Mouse (Mus musculus) forebrain, embryonic 15.5 days (tissue): ENCODE data around the gene Maml3. TPM values are rescaled to one million over a fixed set of nuclear protein-coding genes. Genes with fewer than 3 reads are reported as not detected.

Source experiments
- ATAC-seq: fragments of 200-750 bp; cut with Nextera tagmentation; replicated peaks from 2 replicates; pipeline ENCODE4 v1.8.0; 2017; ENCODE audit warnings: mild to moderate bottlenecking, moderate TSS enrichment, moderate library complexity
- H3K27ac ChIP-seq: fragments of 300-500 bp; sonication (generic); replicated peaks from 2 replicates; pipeline ENCODE4 v1.5.1; 2015; ENCODE audit warnings: mild to moderate bottlenecking, inconsistent platforms
- H3K27me3 ChIP-seq: fragments of 300-500 bp; sonication (generic); 2 replicates; pipeline ENCODE4 v1.6.1; 2015; ENCODE audit warnings: inconsistent platforms
- H3K36me3 ChIP-seq: fragments of 300-500 bp; sonication (generic); 2 replicates; pipeline ENCODE4 v1.6.1; 2015; ENCODE audit warnings: mild to moderate bottlenecking, inconsistent platforms
- H3K4me1 ChIP-seq: fragments of 300-500 bp; sonication (generic); 2 replicates; pipeline ENCODE4 v1.6.1; 2015; ENCODE audit warnings: inconsistent platforms
- H3K4me2 ChIP-seq: fragments of 300-500 bp; sonication (generic); replicated peaks from 2 replicates; pipeline ENCODE4 v1.6.1; 2015; ENCODE audit warnings: mild to moderate bottlenecking, inconsistent platforms
- H3K4me3 ChIP-seq: fragments of 300-500 bp; sonication (generic); 2 replicates; pipeline ENCODE4 v1.5.1; 2015; ENCODE audit warnings: mild to moderate bottlenecking, inconsistent platforms
- H3K9ac ChIP-seq: fragments of 300-500 bp; sonication (generic); replicated peaks from 2 replicates; pipeline ENCODE4 v1.6.1; 2015; ENCODE audit warnings: mild to moderate bottlenecking, inconsistent platforms
- H3K9me3 ChIP-seq: fragments of 300-500 bp; sonication (generic); 2 replicates; pipeline ENCODE4 v1.6.1; 2016; ENCODE audit warnings: inconsistent platforms
- WGBS: fragments of 180-500 bp; shearing (Covaris S2); methylation state at CpG from one replicate; pipeline ENCODE4 v1.1.7; 2015; ENCODE audit warnings: mixed read lengths; 5-methylcytosine and 5-hydroxymethylcytosine counted together
- polyA plus RNA-seq: library from polyadenylated mRNA; unstranded; fragments of >200 nt; fragmentation: Nextera tagmentation; extraction: Ambion mirVana; gene quantifications from 2 replicates; pipeline ENCODE4 v1.2.1, GENCODE M21; 2015

Maml3 gene
- polyA plus RNA-seq = 4.9 and 5.3 TPM in 2 replicates

GRCm38 (mm10) chr3:52104636-52105151, at the start of gene Maml3:
Gene Maml3 (minus strand): TSS chr3:52105076.
- Histone ChIP-seq H3K27ac (peak within 1 kb of the TSS; percentile 100), H3K27me3 (no peaks in the 10 kb centered on the region), H3K4me1 (peaks cover 12% of the 10 kb centered on the region; the same call in 1 of the 2 replicates), H3K4me2 (peak within 1 kb of the TSS; percentile 87), H3K36me3 (no peaks in the 10 kb centered on the region), H3K9ac (peak within 1 kb of the TSS; percentile 91), H3K4me3 (peak within 1 kb of the TSS; percentile 64), H3K9me3 (no peaks in the 10 kb centered on the region)
- under 1% methylated on average over 43 of the region's 49 CpGs for WGBS
- peak; percentile 40 for ATAC-seq

DNA sequence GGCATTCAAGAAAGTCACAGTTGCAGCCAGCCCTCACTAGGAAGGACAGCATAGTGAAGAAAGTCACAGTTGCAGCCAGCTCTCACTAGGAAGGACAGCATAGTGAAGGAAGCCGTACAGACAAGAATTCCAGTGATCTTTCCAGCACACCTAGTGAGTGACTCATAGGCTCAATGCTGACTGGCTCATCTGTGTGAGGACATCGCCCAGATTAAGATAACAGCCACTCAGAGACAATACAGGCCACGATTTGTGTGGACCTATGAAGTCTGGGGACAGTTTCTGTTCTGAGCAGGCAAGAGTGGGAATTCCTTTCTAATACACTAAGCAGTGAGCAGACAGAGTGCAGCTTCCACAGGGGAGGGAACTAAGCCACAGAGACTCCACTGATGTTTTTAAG, 46.3 kb upstream of the Maml3 start:
- Histone ChIP-seq H3K27me3 (no peaks in the 10 kb centered on the region), H3K4me1 (no peaks in the 10 kb centered on the region), H3K36me3 (no peaks in the 10 kb centered on the region), H3K4me3 (no peak overlapping the region), H3K9me3 (0 out of 2 replicates have a peak, but pooled peaks cover 3% of the 10 kb centered on the region), H3K4me2 (no peak overlapping the region), H3K9ac (no peak overlapping the region), H3K27ac (no peak overlapping the region)
- ATAC-seq = no peak
- 78% methylated on average over 3 of the region's 3 CpGs for WGBS

GRCm38 (mm10) chr3:52148301-52148700, 43.4 kb upstream of the Maml3 start:
- Histone ChIP-seq H3K4me3 (no peak overlapping the region), H3K27me3 (no peaks in the 10 kb centered on the region), H3K36me3 (no peaks in the 10 kb centered on the region), H3K4me1 (no peaks in the 10 kb centered on the region), H3K4me2 (no peak overlapping the region), H3K9ac (no peak overlapping the region), H3K27ac (no peak overlapping the region), H3K9me3 (no peaks in the 10 kb centered on the region)
- 68% methylated on average over 4 of the region's 4 CpGs for WGBS
- ATAC-seq = no peak

DNA sequence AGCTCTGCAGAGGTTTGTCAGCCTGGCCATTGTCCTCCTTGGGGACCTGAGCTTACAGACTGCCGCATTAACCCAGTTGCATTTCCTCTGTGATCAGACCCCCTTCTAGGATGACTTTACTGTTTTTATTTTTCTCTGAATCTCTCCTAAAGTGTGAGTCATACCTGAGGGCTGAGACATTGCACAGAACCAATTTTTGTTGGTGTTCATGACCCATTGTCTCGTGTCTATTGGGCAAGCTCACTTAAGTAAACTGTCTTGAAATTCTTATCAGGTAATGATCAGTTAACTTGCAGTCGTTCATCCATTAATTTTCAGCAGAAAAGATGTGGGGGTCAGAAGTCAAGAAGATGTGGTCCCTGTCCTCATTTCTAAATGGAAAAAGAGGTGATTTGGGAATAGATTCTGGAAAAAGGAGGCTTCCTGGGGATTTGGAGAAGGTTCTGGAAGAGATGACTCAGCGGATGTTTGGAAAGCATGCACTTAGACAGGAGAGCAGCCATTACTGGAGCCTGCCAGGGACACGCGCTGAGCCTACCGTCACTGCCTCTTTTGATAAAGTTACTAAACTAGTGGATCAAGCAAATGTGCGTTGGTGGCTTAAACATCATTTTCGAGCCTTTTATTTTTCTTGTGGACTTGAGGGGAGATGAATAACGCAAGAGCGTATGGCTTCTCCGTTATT, 40.0 kb upstream of the Maml3 start:
- WGBS = 92% methylated on average over 12 of the region's 12 CpGs
- H3K27ac ChIP-seq = no peak overlapping the region
- no peaks in the 10 kb centered on the region for H3K27me3 ChIP-seq
- no peak overlapping the region for H3K4me2 ChIP-seq
- peaks cover 9% of the 10 kb centered on the region for H3K4me1 ChIP-seq
- H3K9ac ChIP-seq = no peak overlapping the region
- ATAC-seq = no peak
- no peak overlapping the region for H3K4me3 ChIP-seq
- H3K36me3 ChIP-seq = no peaks in the 10 kb centered on the region
- H3K9me3 ChIP-seq = no peaks in the 10 kb centered on the region

- H3K27ac ChIP-seq = no peak overlapping the region
- 90% methylated on average over 7 of the region's 7 CpGs for WGBS
- no peak overlapping the region for H3K4me2 ChIP-seq
- no peaks in the 10 kb centered on the region for H3K27me3 ChIP-seq
- H3K4me1 ChIP-seq = peaks cover 10% of the 10 kb centered on the region
- H3K9me3 ChIP-seq = no peaks in the 10 kb centered on the region
- no peaks in the 10 kb centered on the region for H3K36me3 ChIP-seq
- H3K4me3 ChIP-seq = no peak overlapping the region
- no peak overlapping the region for H3K9ac ChIP-seq
- no peak for ATAC-seq
Measured at GRCm38 (mm10) chr3:52143017-52143416, 38.1 kb upstream of the Maml3 start.

- Histone ChIP-seq H3K4me3 (no peak overlapping the region), H3K36me3 (no peaks in the 10 kb centered on the region), H3K4me1 (peaks cover 10% of the 10 kb centered on the region), H3K27ac (no peak overlapping the region; the same call in 1 of the 2 replicates), H3K9me3 (no peaks in the 10 kb centered on the region), H3K4me2 (no peak overlapping the region), H3K9ac (no peak overlapping the region), H3K27me3 (no peaks in the 10 kb centered on the region)
- ATAC-seq = peak; percentile 69; the same call in 1 of the 2 replicates
- WGBS = 53% methylated on average over 16 of the region's 16 CpGs
Measured at GRCm38 (mm10) chr3:52140162-52140561, 35.3 kb upstream of the Maml3 start.

- no peaks in the 10 kb centered on the region for H3K4me1 ChIP-seq
- H3K9me3 ChIP-seq = no peaks in the 10 kb centered on the region
- ATAC-seq = no peak
- no peak overlapping the region for H3K27ac ChIP-seq
- WGBS = 76% methylated on average over 3 of the region's 3 CpGs
- H3K4me2 ChIP-seq = no peak overlapping the region
- no peak overlapping the region for H3K9ac ChIP-seq
- H3K36me3 ChIP-seq = no peaks in the 10 kb centered on the region
- H3K4me3 ChIP-seq = no peak overlapping the region
- no peaks in the 10 kb centered on the region for H3K27me3 ChIP-seq
Measured at GRCm38 (mm10) chr3:52125421-52125820, 20.5 kb upstream of the Maml3 start.

DNA sequence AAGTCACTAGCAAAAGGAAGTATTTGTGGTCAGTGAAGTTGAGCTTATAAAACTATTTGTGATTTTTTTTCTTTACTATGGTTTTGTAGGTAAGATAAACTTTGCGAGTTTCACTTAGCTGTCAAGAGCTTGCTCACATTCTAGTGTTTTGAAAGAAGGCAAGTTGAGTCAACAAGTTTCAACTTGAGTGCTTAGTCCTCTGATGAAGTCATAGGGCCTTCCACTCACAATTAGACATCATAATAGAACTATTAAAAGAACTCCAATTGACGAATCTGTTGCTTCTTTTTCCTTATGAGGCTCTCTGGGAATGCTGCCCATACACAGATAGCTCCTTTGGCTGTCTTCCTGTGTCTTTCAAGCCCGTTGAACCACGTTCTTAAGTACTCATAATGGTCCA, 16.0 kb upstream of the Maml3 start:
- WGBS = 56% methylated on average over 4 of the region's 4 CpGs
- H3K9ac ChIP-seq = no peak overlapping the region
- no peak overlapping the region for H3K27ac ChIP-seq
- H3K4me1 ChIP-seq = no peaks in the 10 kb centered on the region
- no peak overlapping the region for H3K4me2 ChIP-seq
- H3K9me3 ChIP-seq = no peaks in the 10 kb centered on the region
- H3K36me3 ChIP-seq = no peaks in the 10 kb centered on the region
- ATAC-seq = no peak
- no peaks in the 10 kb centered on the region for H3K27me3 ChIP-seq
- H3K4me3 ChIP-seq = no peak overlapping the region

DNA sequence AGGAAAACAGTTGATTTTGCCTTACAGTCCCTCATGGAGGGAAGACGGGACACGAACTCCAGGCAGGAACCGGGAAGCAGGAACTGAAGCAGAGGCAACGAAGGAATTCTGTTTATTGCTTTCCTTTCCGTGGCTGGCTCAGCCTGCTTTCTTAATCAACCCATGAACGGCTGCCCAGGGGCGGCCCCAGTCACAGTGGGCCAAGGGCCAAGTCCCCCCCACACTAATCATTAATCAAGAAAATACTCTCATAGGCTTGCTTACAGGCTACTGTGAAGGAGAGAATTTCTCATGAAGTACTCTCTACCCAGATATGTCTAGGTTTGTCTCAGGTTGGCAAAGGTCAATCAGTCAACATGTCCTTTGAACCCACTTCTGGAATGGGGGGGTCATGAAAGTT, 14.3 kb upstream of the Maml3 start:
- ATAC-seq = no peak
- H3K4me1 ChIP-seq = no peaks in the 10 kb centered on the region
- H3K27me3 ChIP-seq = no peaks in the 10 kb centered on the region
- 80% methylated on average over 7 of the region's 7 CpGs for WGBS
- no peaks in the 10 kb centered on the region for H3K36me3 ChIP-seq
- no peaks in the 10 kb centered on the region for H3K9me3 ChIP-seq
- H3K27ac ChIP-seq = no peak overlapping the region
- H3K4me3 ChIP-seq = no peak overlapping the region
- no peak overlapping the region for H3K4me2 ChIP-seq
- H3K9ac ChIP-seq = no peak overlapping the region

- WGBS = 73% methylated on average over 9 of the region's 9 CpGs
Measured at GRCm38 (mm10) chr3:52115421-52115820, 10.5 kb upstream of the Maml3 start.

DNA sequence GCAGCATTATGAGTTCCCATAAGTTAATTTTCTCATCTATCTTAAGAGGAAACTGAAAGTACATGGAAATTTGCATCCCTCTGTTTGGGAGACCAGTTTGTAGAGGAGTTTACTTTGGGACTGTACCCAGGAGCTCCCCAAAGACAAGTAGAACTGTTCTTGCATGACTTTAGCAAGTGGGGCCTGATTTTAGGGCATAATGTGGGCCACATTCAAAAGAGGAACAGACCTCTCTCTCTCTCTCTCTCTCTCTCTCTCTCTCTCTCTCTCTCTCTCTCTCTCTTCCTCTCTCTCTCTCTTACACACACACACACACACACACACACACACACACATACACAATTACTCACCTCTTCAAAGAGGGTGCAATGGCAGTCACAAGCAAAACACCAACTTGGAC, 3.2 kb upstream of the Maml3 start:
- Histone ChIP-seq H3K27me3 (no peaks in the 10 kb centered on the region), H3K27ac (no peak overlapping the region), H3K9ac (no peak overlapping the region), H3K4me2 (no peak overlapping the region), H3K4me3 (no peak overlapping the region), H3K9me3 (no peaks in the 10 kb centered on the region), H3K4me1 (peaks cover 5% of the 10 kb centered on the region; the same call in 1 of the 2 replicates), H3K36me3 (no peaks in the 10 kb centered on the region)
- no peak for ATAC-seq

More at GRCm38 (mm10) chr3:52115421-52115820, 10.5 kb upstream of the Maml3 start:
- no peak overlapping the region for H3K27ac ChIP-seq
- no peak overlapping the region for H3K9ac ChIP-seq
- H3K9me3 ChIP-seq = no peaks in the 10 kb centered on the region
- ATAC-seq = no peak
- H3K36me3 ChIP-seq = no peaks in the 10 kb centered on the region
- no peak overlapping the region for H3K4me2 ChIP-seq
- H3K4me1 ChIP-seq = no peaks in the 10 kb centered on the region
- no peaks in the 10 kb centered on the region for H3K27me3 ChIP-seq
- no peak overlapping the region for H3K4me3 ChIP-seq

DNA sequence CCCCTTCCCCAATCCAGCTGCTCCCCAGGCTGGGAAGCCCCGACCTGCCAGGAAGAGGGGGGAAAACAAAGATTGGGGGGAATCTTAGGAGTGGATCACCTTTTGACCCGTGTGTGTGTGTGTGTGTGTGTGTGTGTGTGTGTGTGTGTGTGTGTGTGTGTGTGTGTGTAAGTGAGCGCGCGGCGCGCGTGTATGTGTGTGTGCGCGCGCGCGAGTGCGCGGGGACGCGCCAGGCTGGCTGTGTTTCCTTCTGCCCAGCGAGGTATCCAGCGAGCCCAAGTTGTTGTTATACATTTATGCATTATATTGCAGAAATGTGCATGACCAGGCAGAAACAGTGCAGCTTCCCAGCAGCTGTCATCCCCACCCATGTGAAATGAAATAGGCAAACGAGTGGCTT, 280 bp upstream of the Maml3 start:
- Histone ChIP-seq H3K27me3 (no peaks in the 10 kb centered on the region), H3K36me3 (no peaks in the 10 kb centered on the region), H3K4me3 (peak overlapping the region; percentile 64), H3K9me3 (no peaks in the 10 kb centered on the region), H3K4me2 (peak overlapping the region; percentile 87), H3K9ac (peak overlapping the region; percentile 91), H3K27ac (peak overlapping the region; percentile 100), H3K4me1 (peaks cover 12% of the 10 kb centered on the region; the same call in 1 of the 2 replicates)
- WGBS = under 1% methylated on average over 12 of the region's 20 CpGs
- no peak for ATAC-seq
